Mouse (Mus musculus): ENCODE measurements at regions not wholly inside any gene's neighbourhood (a gene's known extent, or its start where the extent isn't known, plus 50 kb on each side); places are given as distances from the start of the nearest gene placed in this dataset.

DNA sequence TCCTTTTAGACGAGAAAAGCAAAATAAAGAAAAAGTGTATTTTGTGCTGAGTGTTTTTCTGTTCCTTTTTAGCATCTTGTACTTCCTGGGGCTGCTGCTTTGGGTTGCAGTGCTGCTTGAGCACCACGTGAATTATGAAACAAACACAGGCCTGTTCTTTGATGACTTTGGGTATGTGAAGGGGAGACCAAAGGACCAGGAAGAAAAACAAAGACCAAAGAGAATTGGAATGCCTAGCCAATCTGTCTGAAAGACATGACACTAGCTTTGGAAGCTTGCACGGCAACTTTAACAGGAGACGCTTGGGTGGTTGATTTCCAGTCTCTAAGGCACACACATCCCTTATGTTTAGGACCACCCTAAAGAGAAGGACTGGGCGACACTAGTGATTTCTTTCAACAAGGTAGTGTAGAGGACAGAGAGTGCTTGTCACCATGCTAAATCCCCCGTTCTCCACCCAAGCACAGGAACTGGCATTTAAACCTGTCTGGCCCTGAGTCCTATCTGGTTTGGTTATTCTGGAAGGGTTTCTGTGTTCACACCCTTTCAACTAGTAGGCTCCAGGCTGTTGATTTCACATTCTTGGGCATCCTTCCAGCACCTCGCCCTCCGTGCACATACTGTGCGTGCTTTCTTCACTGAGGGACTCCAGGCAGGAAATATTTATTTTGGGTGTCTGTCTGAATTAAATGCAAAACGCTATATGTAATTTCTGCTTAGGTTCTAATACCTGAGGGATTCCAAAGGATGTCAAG is 59.9 kb upstream of the Tmpo start:
- H3K9ac ChIP-seq (ENCODE audit: low read length), result no peak overlapping the region
- peak overlapping the region; percentile 30; the same call in 1 of the 2 replicates for H3K27ac ChIP-seq (replicated peaks; ENCODE audit: low read depth, low read length)
- no peaks in the 10 kb centered on the region for H3K27me3 ChIP-seq (ENCODE audit: control insufficient read depth, insufficient read depth, low read length)
- H3K4me3 ChIP-seq (ENCODE audit: low read depth, low read length), result no peak overlapping the region
- H3K9me3 ChIP-seq (ENCODE audit: control insufficient read depth, low read length), result no peaks in the 10 kb centered on the region
- ATAC-seq (ENCODE audit: insufficient number of reproducible peaks, low FRiP score, low TSS enrichment, low read depth) (peak; percentile 62), DNase-seq (ENCODE audit: low spot score) (no peak)
- H3K4me1 ChIP-seq (ENCODE audit: control insufficient read depth, insufficient read depth, low read length), result peaks cover 15% of the 10 kb centered on the region
- H3K36me3 ChIP-seq (ENCODE audit: control insufficient read depth, insufficient read depth, low read length), result no peaks in the 10 kb centered on the region
- H3K4me2 ChIP-seq (ENCODE audit: low read depth, severe bottlenecking), result no peak overlapping the region
- WGBS, result 60% methylated on average over 10 of the region's 10 CpGs

DNA sequence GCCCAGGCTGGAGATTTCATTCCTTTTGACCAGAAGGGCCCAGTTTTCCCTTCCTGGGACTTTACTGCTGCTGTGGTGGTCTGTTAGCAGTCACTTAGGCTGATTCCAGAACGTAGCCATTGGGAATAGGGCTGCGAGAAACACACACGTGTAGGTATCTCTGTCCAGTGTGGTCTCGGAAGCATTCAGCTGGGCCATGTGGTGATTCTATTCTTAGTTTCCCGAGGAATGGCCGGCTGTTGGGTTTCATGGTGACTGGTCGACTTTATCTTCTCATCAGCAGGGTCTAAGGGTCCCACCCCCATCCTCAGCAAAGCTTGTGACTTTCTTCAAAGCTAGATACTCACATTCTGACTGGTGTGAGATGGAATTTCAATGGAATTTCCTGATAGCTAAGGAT is 59.2 kb upstream of the Tmpo start:
- H3K4me2 ChIP-seq (ENCODE audit: low read depth, severe bottlenecking), result no peak overlapping the region
- peaks cover 15% of the 10 kb centered on the region for H3K4me1 ChIP-seq (ENCODE audit: control insufficient read depth, insufficient read depth, low read length)
- no peak for DNase-seq (ENCODE audit: low spot score)
- 78% methylated on average over 7 of the region's 7 CpGs for WGBS
- no peaks in the 10 kb centered on the region for H3K36me3 ChIP-seq (ENCODE audit: control insufficient read depth, insufficient read depth, low read length)
- no peaks in the 10 kb centered on the region for H3K27me3 ChIP-seq (ENCODE audit: control insufficient read depth, insufficient read depth, low read length)
- no peak overlapping the region for H3K4me3 ChIP-seq (ENCODE audit: low read depth, low read length)
- H3K9ac ChIP-seq (ENCODE audit: low read length), result no peak overlapping the region
- no peak overlapping the region for H3K27ac ChIP-seq (replicated peaks; ENCODE audit: low read depth, low read length)
- ATAC-seq (ENCODE audit: insufficient number of reproducible peaks, low FRiP score, low TSS enrichment, low read depth), result no peak
- H3K9me3 ChIP-seq (ENCODE audit: control insufficient read depth, low read length), result no peaks in the 10 kb centered on the region

DNA sequence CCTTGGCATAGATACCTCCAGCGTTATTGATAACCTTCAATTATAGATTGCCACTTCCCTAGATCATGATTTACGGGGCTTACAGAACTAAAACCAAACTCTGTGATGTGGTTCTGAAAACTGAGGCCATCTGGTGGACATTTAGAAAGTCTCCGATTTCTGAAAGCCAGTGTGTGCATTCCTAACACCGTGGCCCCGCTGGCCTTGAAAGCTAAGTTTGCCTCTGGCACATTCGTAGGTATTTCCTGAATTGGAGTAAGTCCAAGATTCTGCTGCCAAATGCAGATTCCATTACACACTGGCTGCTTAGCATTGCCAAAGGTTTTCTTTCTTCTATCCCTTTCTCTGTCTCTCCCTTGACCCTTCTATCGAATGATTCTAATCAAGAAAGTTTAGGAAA is 55.7 kb upstream of the Tmpo start:
- no peaks in the 10 kb centered on the region for H3K27me3 ChIP-seq (ENCODE audit: control insufficient read depth, insufficient read depth, low read length)
- H3K4me2 ChIP-seq (ENCODE audit: low read depth, severe bottlenecking), result no peak overlapping the region
- DNase-seq (ENCODE audit: low spot score), result peak; percentile 70
- no peaks in the 10 kb centered on the region for H3K36me3 ChIP-seq (ENCODE audit: control insufficient read depth, insufficient read depth, low read length)
- H3K4me3 ChIP-seq (ENCODE audit: low read depth, low read length), result no peak overlapping the region
- peaks cover 5% of the 10 kb centered on the region for H3K4me1 ChIP-seq (ENCODE audit: control insufficient read depth, insufficient read depth, low read length)
- H3K27ac ChIP-seq (replicated peaks; ENCODE audit: low read depth, low read length), result no peak overlapping the region
- WGBS, result 24% methylated on average over 7 of the region's 7 CpGs
- ATAC-seq (ENCODE audit: insufficient number of reproducible peaks, low FRiP score, low TSS enrichment, low read depth), result peak; percentile 17; the same call in 1 of the 2 replicates
- no peak overlapping the region for H3K9ac ChIP-seq (ENCODE audit: low read length)
- H3K9me3 ChIP-seq (ENCODE audit: control insufficient read depth, low read length), result no peaks in the 10 kb centered on the region

DNA sequence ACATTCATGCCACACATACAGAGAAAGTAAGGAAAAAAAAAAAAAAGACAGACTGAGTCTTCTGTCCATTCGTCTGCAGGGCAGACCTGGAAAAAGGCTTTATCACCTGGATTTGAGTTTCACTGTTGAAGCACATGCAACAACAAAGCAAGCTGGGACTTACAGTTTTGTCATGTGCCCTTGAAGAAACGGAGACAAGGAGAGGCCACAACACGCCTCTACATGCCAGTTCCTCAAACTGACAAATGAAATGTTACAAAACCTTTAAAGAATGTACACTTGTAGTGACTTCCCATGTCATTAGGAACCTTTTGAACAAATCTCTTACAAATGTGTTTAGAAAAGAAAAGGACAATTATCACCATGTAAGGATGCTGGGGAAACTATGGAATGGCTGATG is 53.6 kb upstream of the Tmpo start:
- Histone ChIP-seq H3K4me2 (ENCODE audit: low read depth, severe bottlenecking) (no peak overlapping the region), H3K36me3 (ENCODE audit: control insufficient read depth, insufficient read depth, low read length) (no peaks in the 10 kb centered on the region), H3K27me3 (ENCODE audit: control insufficient read depth, insufficient read depth, low read length) (no peaks in the 10 kb centered on the region), H3K27ac (replicated peaks; ENCODE audit: low read depth, low read length) (no peak overlapping the region), H3K4me1 (ENCODE audit: control insufficient read depth, insufficient read depth, low read length) (peaks cover under 1% of the 10 kb centered on the region), H3K9me3 (ENCODE audit: control insufficient read depth, low read length) (no peaks in the 10 kb centered on the region), H3K9ac (ENCODE audit: low read length) (no peak overlapping the region), H3K4me3 (ENCODE audit: low read depth, low read length) (no peak overlapping the region)
- DNase-seq (ENCODE audit: low spot score), result no peak
- ATAC-seq (ENCODE audit: insufficient number of reproducible peaks, low FRiP score, low TSS enrichment, low read depth), result no peak
- 83% methylated on average over 3 of the region's 3 CpGs for WGBS
